Mouse (Mus musculus) frontal cortex, postnatal 10 days (tissue): ENCODE data around the gene Olfr1282.
"Not testable (repeated sequence)": the region's sequence is repeated elsewhere in the genome, so short reads cannot be mapped to it uniquely, and the experiment has no call there.

Experiments used
- DNase-seq, 2 experiments: peaks; one replicate each; pipeline ENCODE4 v3.0.0; 2022; ENCODE audit warnings: low spot score in 2 of 2, mixed read lengths in 1 of 2

Olfr1282 gene

GRCm38 (mm10) chr2:111335976-111336375 lies at the start of gene Olfr1282:
Gene Olfr1282, minus strand, starts transcription at chr2:111336076.
- no peak for DNase-seq

DNA sequence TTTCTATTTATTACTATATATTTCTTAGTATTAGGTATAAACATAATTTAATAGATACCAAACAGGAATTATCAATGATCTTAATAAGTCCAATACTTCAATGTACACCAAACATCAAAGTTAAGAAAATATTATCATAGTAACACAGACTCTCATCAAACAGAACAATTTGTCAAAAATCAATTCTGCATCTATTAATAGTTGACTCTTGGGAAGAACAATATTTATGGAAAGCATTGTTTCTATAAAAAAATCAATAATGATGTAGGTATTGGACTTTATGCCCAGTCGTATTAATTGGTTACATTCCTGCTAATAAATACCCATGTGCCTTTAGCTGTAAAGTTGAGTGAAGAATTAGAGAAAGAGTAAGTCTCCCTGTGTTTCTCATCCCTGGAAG lies 39.3 kb upstream of the Olfr1282 start, which contains the start of gene Olfr1284:
Gene Olfr1284, plus strand, starts transcription at position 301 of the 400 bp plus-strand sequence.
- DNase-seq, result no peak

DNA sequence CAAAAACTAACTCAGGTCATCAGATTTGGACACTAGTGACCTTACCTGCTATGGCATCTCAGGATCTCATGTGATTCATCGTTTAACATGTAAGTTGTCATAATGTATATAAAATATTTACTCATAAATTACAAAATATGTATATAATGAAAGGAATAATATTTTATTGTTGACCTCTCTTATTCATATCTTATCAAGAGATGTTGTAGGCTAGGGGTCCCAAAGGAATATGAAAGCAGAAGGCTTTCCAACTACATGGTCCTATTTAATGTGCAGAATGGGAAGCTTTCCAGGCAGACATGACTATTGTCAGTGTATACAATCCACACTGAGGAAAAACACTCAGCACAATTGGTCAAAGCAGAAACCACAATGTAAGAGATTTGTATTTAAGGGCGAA lies 30.6 kb upstream of the Olfr1282 start, which contains the start of gene Olfr1283:
Gene Olfr1283, plus strand, starts transcription at position 301 of the 400 bp plus-strand sequence.
- no peak for DNase-seq

DNA sequence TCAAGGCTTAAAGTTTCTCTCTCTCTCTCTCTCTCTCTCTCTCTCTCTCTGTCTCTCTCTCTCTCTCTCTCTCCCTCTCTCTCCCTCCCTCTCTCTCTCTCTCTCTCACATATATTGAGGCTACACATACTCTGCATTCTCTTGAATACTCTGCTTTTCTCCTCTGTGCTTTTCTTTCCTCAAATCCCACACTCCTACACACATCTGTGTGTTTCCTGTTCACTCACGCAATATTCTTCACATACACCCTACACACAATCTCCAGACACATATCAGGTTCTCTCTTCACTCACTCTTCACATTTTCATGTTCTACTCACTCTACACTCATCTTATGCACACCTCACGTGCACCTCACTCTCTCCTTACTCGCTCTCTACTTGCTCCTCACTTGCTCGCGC lies 2.2 kb downstream of the Olfr1282 start:
- not testable (repeated sequence) for DNase-seq

- no peak for DNase-seq
Measured at GRCm38 (mm10) chr2:111326220-111326619, 9.7 kb downstream of the Olfr1282 start, which contains the start of gene Olfr1281. Gene Olfr1281, plus strand, starts transcription at chr2:111326520.

- no peak for DNase-seq
Measured at GRCm38 (mm10) chr2:111313717-111314116, 22.2 kb downstream of the Olfr1282 start, which contains the start of gene Olfr1280. Gene Olfr1280, plus strand, starts transcription at chr2:111314017.

DNA sequence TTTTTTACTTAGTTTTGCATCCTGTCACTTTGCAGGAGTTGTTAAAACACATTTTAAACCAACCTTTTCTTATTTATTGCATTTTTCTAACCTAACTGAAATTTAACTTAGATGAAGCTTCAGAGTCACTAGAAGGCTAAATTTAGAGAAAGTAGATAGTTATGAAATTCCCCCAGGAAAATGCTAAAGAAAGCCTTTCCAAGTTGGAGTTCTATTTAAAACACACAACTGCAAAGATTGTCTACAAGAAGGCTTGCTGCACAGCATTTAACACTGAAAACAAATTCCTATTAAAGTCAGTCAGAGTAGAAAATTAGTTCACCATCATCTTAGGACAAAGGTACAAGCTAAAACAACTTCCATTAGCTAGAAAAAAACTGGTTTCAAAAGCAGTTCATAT lies 35.5 kb downstream of the Olfr1282 start, which contains the start of gene Olfr1279:
Gene Olfr1279, plus strand, starts transcription at position 262 of the 400 bp plus-strand sequence.
- no peak for DNase-seq

DNA sequence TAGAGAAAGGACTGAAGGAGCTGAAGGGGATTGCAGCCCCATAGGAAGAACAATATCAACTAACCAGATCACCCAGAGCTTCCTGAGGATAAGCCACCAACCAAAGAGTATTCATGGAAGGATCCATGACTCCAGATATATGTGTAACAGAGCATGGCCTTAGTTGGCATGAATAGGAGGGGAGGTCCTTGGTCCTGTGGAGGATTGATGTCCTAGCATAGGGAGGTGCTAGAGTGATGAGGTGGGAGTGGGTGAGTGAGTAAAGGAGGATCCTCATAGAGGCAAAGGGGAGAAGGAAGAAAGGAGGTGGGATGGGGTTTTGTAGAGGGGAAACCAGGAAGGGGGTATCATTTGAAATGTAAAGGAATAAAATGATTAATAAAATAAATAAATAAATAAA lies 37.3 kb downstream of the Olfr1282 start:
- no peak for DNase-seq

GRCm38 (mm10) chr2:111289836-111290235 lies 46.0 kb downstream of the Olfr1282 start, which contains the start of gene Olfr1278:
Gene Olfr1278, plus strand, starts transcription at chr2:111290136.
- DNase-seq, result no peak
